Mouse (Mus musculus): ENCODE measurements at regions not wholly inside any gene's neighbourhood (a gene's known extent, or its start where the extent isn't known, plus 50 kb on each side); places are given as distances from the start of the nearest gene placed in this dataset.

GRCm38 (mm10) chr13:107944831-107945230, 99.4 kb upstream of the Smim15 start:
- WGBS, result 74% methylated on average over 10 of the region's 10 CpGs
- Histone ChIP-seq H3K36me3 (ENCODE audit: control insufficient read depth, insufficient read depth, low read length) (no peaks in the 10 kb centered on the region), H3K4me3 (ENCODE audit: low read length) (no peak overlapping the region), H3K9ac (ENCODE audit: low read depth, low read length) (no peak overlapping the region), H3K9me3 (ENCODE audit: control insufficient read depth, low read length) (no peaks in the 10 kb centered on the region), H3K4me1 (ENCODE audit: control insufficient read depth, insufficient read depth, low read length) (no peaks in the 10 kb centered on the region), H3K27ac (ENCODE audit: low read depth, low read length) (no peak overlapping the region), H3K4me2 (replicated peaks; ENCODE audit: low read depth, low read length) (no peak overlapping the region), H3K27me3 (ENCODE audit: control insufficient read depth, insufficient read depth, low read length) (no peaks in the 10 kb centered on the region)
- ATAC-seq (ENCODE audit: low FRiP score, low TSS enrichment), result no peak

DNA sequence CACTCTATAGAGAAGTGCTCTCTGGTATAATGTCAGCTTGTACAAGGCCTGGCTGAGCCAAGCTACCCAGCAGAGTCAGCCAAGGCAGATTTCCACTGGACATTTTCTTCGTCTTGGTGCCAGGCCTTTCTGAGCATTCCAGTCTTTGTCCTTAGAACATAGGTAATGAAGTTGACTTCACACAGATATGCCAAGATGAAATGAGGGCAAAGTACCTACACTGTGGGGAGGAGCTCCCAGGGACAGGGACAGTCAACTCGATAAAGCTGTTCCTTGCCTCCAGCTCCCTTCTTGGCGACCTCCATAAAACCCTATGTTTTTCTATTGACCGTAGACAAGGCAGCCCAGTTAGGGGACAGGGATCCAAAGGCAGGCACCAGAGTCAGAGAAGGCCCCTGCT, 101.3 kb upstream of the Smim15 start:
- Histone ChIP-seq H3K27me3 (ENCODE audit: control insufficient read depth, insufficient read depth, low read length) (no peaks in the 10 kb centered on the region), H3K36me3 (ENCODE audit: control insufficient read depth, insufficient read depth, low read length) (no peaks in the 10 kb centered on the region), H3K9me3 (ENCODE audit: control insufficient read depth, low read length) (no peaks in the 10 kb centered on the region), H3K4me3 (ENCODE audit: low read length) (no peak overlapping the region), H3K27ac (ENCODE audit: low read depth, low read length) (no peak overlapping the region), H3K9ac (ENCODE audit: low read depth, low read length) (no peak overlapping the region), H3K4me2 (replicated peaks; ENCODE audit: low read depth, low read length) (no peak overlapping the region), H3K4me1 (ENCODE audit: control insufficient read depth, insufficient read depth, low read length) (no peaks in the 10 kb centered on the region)
- WGBS, result 51% methylated on average over 4 of the region's 4 CpGs
- no peak for ATAC-seq (ENCODE audit: low FRiP score, low TSS enrichment)

DNA sequence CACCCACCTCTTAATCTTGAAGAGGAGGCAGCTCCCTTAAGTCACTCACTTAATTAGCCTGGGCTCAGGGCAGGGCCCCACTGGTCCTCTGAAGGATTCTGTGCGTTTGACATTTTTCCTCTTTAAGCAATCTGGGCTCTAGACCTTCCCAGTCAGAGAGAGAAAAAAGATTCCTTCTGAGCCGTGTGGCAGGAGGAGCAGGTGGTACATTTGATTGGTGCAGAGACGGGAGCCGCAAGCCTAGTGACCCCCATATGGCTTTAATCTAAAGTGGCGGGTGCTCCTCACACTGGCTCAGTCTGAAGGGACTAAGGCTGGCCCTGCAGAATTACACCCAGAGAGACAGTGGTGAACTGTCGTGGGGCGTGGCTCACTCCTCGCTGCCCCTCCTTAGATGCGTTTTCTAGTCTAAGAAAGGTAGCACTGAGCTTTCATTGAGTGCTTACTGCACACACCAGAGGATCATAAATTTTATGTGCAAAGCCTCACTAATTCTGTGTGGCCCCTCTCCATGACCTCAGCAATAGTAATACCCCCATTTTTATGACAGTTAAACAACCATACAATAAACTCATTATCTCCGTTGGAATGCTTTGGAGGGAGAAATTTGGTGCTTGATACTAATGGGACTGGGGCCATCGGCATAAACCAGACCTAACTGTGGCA, 101.8 kb upstream of the Smim15 start:
- ATAC-seq (ENCODE audit: low FRiP score, low TSS enrichment), result 0 out of 2 replicates have a peak, but pooled peaks have one; percentile 14
- no peaks in the 10 kb centered on the region for H3K9me3 ChIP-seq (ENCODE audit: control insufficient read depth, low read length)
- H3K4me3 ChIP-seq (ENCODE audit: low read length), result no peak overlapping the region
- no peak overlapping the region for H3K27ac ChIP-seq (ENCODE audit: low read depth, low read length)
- WGBS, result 25% methylated on average over 11 of the region's 11 CpGs
- no peak overlapping the region for H3K4me2 ChIP-seq (replicated peaks; ENCODE audit: low read depth, low read length)
- no peaks in the 10 kb centered on the region for H3K4me1 ChIP-seq (ENCODE audit: control insufficient read depth, insufficient read depth, low read length)
- H3K27me3 ChIP-seq (ENCODE audit: control insufficient read depth, insufficient read depth, low read length), result no peaks in the 10 kb centered on the region
- no peaks in the 10 kb centered on the region for H3K36me3 ChIP-seq (ENCODE audit: control insufficient read depth, insufficient read depth, low read length)
- no peak overlapping the region for H3K9ac ChIP-seq (ENCODE audit: low read depth, low read length)

- Histone ChIP-seq H3K4me1 (ENCODE audit: control insufficient read depth, insufficient read depth, low read length) (no peaks in the 10 kb centered on the region), H3K4me2 (replicated peaks; ENCODE audit: low read depth, low read length) (no peak overlapping the region), H3K4me3 (ENCODE audit: low read length) (no peak overlapping the region), H3K36me3 (ENCODE audit: control insufficient read depth, insufficient read depth, low read length) (no peaks in the 10 kb centered on the region), H3K27ac (ENCODE audit: low read depth, low read length) (no peak overlapping the region), H3K27me3 (ENCODE audit: control insufficient read depth, insufficient read depth, low read length) (no peaks in the 10 kb centered on the region), H3K9ac (ENCODE audit: low read depth, low read length) (no peak overlapping the region), H3K9me3 (ENCODE audit: control insufficient read depth, low read length) (no peaks in the 10 kb centered on the region)
- no peak for ATAC-seq (ENCODE audit: low FRiP score, low TSS enrichment)
- WGBS, result 52% methylated on average over 15 of the region's 15 CpGs
Observed at GRCm38 (mm10) chr13:107939916-107940646, 104.2 kb upstream of the Smim15 start.

GRCm38 (mm10) chr13:107935611-107936010, 108.6 kb upstream of the Smim15 start:
- no peak overlapping the region for H3K4me3 ChIP-seq (ENCODE audit: low read length)
- no peaks in the 10 kb centered on the region for H3K27me3 ChIP-seq (ENCODE audit: control insufficient read depth, insufficient read depth, low read length)
- 57% methylated on average over 12 of the region's 12 CpGs for WGBS
- no peaks in the 10 kb centered on the region for H3K36me3 ChIP-seq (ENCODE audit: control insufficient read depth, insufficient read depth, low read length)
- H3K4me2 ChIP-seq (replicated peaks; ENCODE audit: low read depth, low read length), result no peak overlapping the region
- no peak overlapping the region for H3K9ac ChIP-seq (ENCODE audit: low read depth, low read length)
- H3K27ac ChIP-seq (ENCODE audit: low read depth, low read length), result no peak overlapping the region
- no peaks in the 10 kb centered on the region for H3K9me3 ChIP-seq (ENCODE audit: control insufficient read depth, low read length)
- no peak for ATAC-seq (ENCODE audit: low FRiP score, low TSS enrichment)
- H3K4me1 ChIP-seq (ENCODE audit: control insufficient read depth, insufficient read depth, low read length), result no peaks in the 10 kb centered on the region

- no peaks in the 10 kb centered on the region for H3K4me1 ChIP-seq (ENCODE audit: control insufficient read depth, insufficient read depth, low read length)
- ATAC-seq (ENCODE audit: low FRiP score, low TSS enrichment), result no peak
- H3K27ac ChIP-seq (ENCODE audit: low read depth, low read length), result no peak overlapping the region
- no peak overlapping the region; the same call in 1 of the 2 replicates for H3K4me2 ChIP-seq (replicated peaks; ENCODE audit: low read depth, low read length)
- no peaks in the 10 kb centered on the region for H3K9me3 ChIP-seq (ENCODE audit: control insufficient read depth, low read length)
- H3K9ac ChIP-seq (ENCODE audit: low read depth, low read length), result no peak overlapping the region
- H3K36me3 ChIP-seq (ENCODE audit: control insufficient read depth, insufficient read depth, low read length), result no peaks in the 10 kb centered on the region
- no peak overlapping the region for H3K4me3 ChIP-seq (ENCODE audit: low read length)
- WGBS, result 40% methylated on average over 11 of the region's 11 CpGs
- no peaks in the 10 kb centered on the region for H3K27me3 ChIP-seq (ENCODE audit: control insufficient read depth, insufficient read depth, low read length)
Observed at GRCm38 (mm10) chr13:107934691-107935090, 109.6 kb upstream of the Smim15 start.

DNA sequence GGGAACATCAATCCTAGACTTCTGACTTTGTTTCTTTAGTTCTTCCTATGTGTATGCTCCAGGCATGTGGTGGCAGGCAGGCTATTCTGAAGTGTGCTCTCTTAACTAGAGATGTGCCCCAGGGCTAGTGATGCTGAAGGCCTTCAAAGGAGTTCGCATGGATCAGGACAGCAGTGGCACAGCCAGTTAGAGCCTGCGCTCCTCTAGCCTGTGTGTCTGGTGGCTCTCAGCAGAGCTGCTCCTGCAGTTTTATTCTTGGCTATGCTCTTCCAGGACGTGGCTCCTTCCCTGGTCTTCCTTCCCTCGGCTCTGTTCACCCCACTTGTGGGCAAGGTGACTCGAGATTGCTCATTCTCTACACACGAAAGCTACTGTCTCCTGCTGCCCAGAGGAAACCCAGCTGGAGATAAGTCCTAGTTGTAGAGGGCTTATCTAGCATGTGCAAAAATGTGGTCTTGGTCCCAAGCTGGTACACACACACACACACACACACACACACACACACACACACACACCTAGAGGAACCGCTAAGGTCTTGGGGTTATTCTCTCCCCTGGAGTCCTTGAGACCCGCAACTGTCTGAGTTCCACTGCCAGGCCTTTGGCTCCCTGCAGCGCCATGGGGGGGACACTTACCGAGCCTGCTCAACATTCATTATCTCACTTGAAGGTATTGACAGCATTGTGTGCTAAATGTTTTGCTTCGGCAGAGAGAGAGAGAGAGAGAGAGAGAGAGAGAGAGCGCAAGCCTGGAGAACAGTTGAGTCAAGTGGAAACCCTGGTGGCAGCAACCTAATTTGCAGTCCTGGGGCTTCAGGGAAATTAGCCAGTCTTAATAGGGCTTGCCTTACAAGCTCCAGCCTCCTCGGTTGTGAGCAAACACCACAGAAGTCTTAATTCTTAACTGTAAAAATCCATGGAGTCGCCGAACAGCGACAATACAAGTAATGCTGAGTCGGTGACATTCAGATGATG, 110.4 kb upstream of the Smim15 start:
- Histone ChIP-seq H3K9ac (ENCODE audit: low read depth, low read length) (no peak overlapping the region), H3K36me3 (ENCODE audit: control insufficient read depth, insufficient read depth, low read length) (no peaks in the 10 kb centered on the region), H3K27me3 (ENCODE audit: control insufficient read depth, insufficient read depth, low read length) (no peaks in the 10 kb centered on the region), H3K9me3 (ENCODE audit: control insufficient read depth, low read length) (no peaks in the 10 kb centered on the region), H3K4me3 (ENCODE audit: low read length) (no peak overlapping the region), H3K27ac (ENCODE audit: low read depth, low read length) (no peak overlapping the region), H3K4me2 (replicated peaks; ENCODE audit: low read depth, low read length) (no peak overlapping the region), H3K4me1 (ENCODE audit: control insufficient read depth, insufficient read depth, low read length) (no peaks in the 10 kb centered on the region)
- WGBS, result 48% methylated on average over 17 of the region's 17 CpGs
- ATAC-seq (ENCODE audit: low FRiP score, low TSS enrichment), result peak; percentile 17; the same call in 1 of the 2 replicates

- H3K9me3 ChIP-seq (ENCODE audit: control insufficient read depth, low read length), result no peaks in the 10 kb centered on the region
- no peaks in the 10 kb centered on the region for H3K27me3 ChIP-seq (ENCODE audit: control insufficient read depth, insufficient read depth, low read length)
- H3K27ac ChIP-seq (ENCODE audit: low read depth, low read length), result no peak overlapping the region
- peak; percentile 82 for ATAC-seq (ENCODE audit: low FRiP score, low TSS enrichment)
- H3K36me3 ChIP-seq (ENCODE audit: control insufficient read depth, insufficient read depth, low read length), result no peaks in the 10 kb centered on the region
- H3K4me3 ChIP-seq (ENCODE audit: low read length), result no peak overlapping the region
- no peak overlapping the region for H3K9ac ChIP-seq (ENCODE audit: low read depth, low read length)
- 0 out of 2 replicates have a peak overlapping the region, but pooled peaks have one; percentile 4 for H3K4me2 ChIP-seq (replicated peaks; ENCODE audit: low read depth, low read length)
- H3K4me1 ChIP-seq (ENCODE audit: control insufficient read depth, insufficient read depth, low read length), result no peaks in the 10 kb centered on the region
- WGBS, result 21% methylated on average over 12 of the region's 12 CpGs
Observed at GRCm38 (mm10) chr13:107932423-107933032, 111.7 kb upstream of the Smim15 start.
